Mouse (Mus musculus): ENCODE data around the gene Cd3eap.

Cd3eap gene

GRCm38 (mm10) chr7:19308454-19309277, 50.6 kb downstream of the Cd3eap start:
- peak; percentile 94 to 96 for DNase-seq (ENCODE audit: low spot score in 2 of 2)

- peak in 1 of 2 experiments; percentile 78 for DNase-seq (ENCODE audit: low spot score in 2 of 2)
These were observed 51.4 kb downstream of the Cd3eap start for GRCm38 (mm10) chr7:19307739-19308453.

GRCm38 (mm10) chr7:19306819-19307738, 52.2 kb downstream of the Cd3eap start:
- DNase-seq (ENCODE audit: low spot score in 2 of 2) = no peak

All from urinary bladder, postnatal 4 days (tissue).